22 mouse cellular contexts compared by ENCODE assay signal in genomic region chr17:15291626-15292025, GRCm38 (mm10).
"Had no signal": no experiment of that assay in that cellular context is flagged by ENCODE, and none has a peak within 500 bp of the region (broad histone marks: within the 10 kb centered on the region; RNA-seq: fewer than 3 reads in every experiment).

No protein-coding gene starts in this region.

- H3K27ac ChIP-seq: kidney, embryonic 15.5 days; left cerebral cortex, adult 2 months; limb, embryonic 12.5 days; limb, embryonic 15.5 days; liver, embryonic 15.5 days; lung, embryonic 15.5 days; midbrain, embryonic 10.5 days; midbrain, embryonic 13.5 days; neural tube, embryonic 13.5 days; stomach, postnatal 0 days had no signal

- H3K36me3 ChIP-seq: kidney, embryonic 15.5 days; limb, embryonic 12.5 days; limb, embryonic 15.5 days; liver, embryonic 15.5 days; lung, embryonic 15.5 days; midbrain, embryonic 10.5 days; midbrain, embryonic 13.5 days; neural tube, embryonic 13.5 days had no signal

- DNase-seq: kidney, postnatal 10 days; kidney, postnatal 36 days; layer of hippocampus, postnatal 36 days; lung, adult 18-20 months; lung, postnatal 10 days; lung, postnatal 36 days; right cerebral cortex, adult 18-20 months; right cerebral cortex, postnatal 14 days; right cerebral cortex, postnatal 4 days; thymus, postnatal 25 days had no signal

- H3K4me1 ChIP-seq: liver, embryonic 15.5 days had no signal

- H3K27me3 ChIP-seq: kidney, embryonic 15.5 days; limb, embryonic 12.5 days; limb, embryonic 15.5 days; liver, embryonic 15.5 days; lung, embryonic 15.5 days; midbrain, embryonic 13.5 days had no signal

- H3K4me3 ChIP-seq: kidney, embryonic 15.5 days; left cerebral cortex, adult 2 months; limb, embryonic 12.5 days; limb, embryonic 15.5 days; liver, embryonic 15.5 days; lung, embryonic 15.5 days; megakaryocyte, embryonic 14.5 days; midbrain, embryonic 10.5 days; midbrain, embryonic 13.5 days; myocyte; neural tube, embryonic 13.5 days had no signal
